Mouse (Mus musculus): Measurements from ENCODE around the gene Mettl7a1. TPM values are rescaled to one million over a fixed set of nuclear protein-coding genes. Genes with fewer than 3 reads are reported as not detected.
"Not testable (repeated sequence)": the region's sequence is repeated elsewhere in the genome, so short reads cannot be mapped to it uniquely, and the experiment has no call there.

Gene Mettl7a1
- 100 to 1,000 TPM; 124 to 127 TPM for total RNA-seq (2021)
- long read RNA-seq, experiment 1, transcript Mettl7a1-201 (2 exons, 1,946 nt), result major isoform, 34 of 45 reads
- long read RNA-seq, experiment 1, partial matches to known transcripts, result 0 of 45 reads
- long read RNA-seq, experiment 1, other reads (novel, unspliced or antisense), result 8 of 45 reads
- long read RNA-seq, experiment 2, transcript Mettl7a1-207 (3 exons, 674 nt), result minor isoform, 6 of 34 reads
- long read RNA-seq, experiment 2, transcript Mettl7a1-201 (2 exons, 1,946 nt), result major isoform, 17 of 34 reads
- long read RNA-seq, experiment 2, partial matches to known transcripts, result 0 of 34 reads
- long read RNA-seq, experiment 2, other reads (novel, unspliced or antisense), result 11 of 34 reads

DNA sequence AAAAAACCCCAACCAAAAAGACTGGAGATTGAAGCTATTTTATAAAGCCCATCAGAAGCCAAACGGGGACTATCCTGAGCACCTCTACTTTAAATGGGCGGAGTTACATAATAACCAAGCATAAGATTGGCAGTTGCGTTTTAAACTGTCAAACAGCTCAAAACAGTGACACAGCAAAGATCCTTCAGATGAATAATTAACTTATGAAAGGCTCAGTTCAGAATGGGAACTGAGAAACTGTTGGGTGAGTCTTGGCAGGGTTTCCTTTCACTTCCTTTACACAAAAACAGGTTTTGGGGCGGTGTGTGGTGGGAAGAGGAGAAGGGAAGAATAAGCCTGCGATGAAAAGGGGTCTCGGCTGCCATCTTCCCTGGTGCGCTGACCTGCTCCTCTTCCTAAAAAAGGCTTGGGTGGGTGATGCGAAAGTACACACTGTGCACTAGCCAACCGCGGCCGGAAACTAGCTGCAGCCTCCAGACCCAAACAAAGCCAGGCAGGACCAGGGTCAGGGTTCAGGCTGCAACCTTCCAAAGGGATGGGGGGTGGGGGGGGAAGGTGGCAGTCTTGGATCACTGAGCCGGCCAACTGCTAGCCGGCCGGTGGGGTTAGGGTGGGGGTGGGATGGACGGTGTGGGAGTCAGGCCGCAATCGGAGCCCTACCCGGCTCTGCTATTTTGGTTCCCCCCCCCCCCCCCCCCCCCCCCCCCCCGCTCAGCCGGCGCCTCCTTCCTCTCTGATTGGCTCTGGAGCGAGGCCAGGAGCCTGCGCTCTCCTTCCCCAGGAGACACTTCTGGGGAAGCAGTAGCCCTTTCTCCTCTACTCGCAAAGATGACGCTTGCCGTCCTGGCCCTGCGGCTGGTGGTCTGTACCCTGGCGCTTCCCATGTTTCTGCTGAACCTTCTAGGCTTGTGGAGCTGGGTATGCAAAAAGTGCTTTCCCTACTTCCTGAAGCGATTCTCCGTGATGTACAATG lies at the start of gene Mettl7a1:
TSS of gene Mettl7a1 (plus strand) at position 122 of the 973 bp plus-strand sequence.
- DNase-seq (ENCODE audit: low spot score in 2 of 2), result peak; percentile 78 to 81

DNA sequence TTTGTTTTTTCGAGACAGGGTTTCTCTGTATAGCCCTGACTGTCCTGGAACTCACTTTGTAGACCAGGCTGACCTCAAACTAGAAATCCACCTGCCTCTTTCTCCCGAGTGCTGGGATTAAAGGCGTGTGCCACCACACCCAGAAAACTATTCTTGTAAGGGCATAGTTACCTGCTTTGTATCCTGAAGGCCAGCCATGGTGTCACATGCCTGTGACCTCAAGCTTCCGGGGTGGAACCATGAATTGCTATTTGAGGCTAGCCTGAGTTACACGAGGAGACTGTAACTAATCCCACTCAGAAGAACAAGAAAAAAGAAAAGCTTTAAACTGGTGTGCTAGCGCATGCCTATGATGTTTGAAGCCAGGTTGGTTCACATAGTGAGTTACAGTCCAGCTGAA lies 47.6 kb upstream of the Mettl7a1 start:
- no peak for DNase-seq (ENCODE audit: low spot score in 2 of 2)

DNA sequence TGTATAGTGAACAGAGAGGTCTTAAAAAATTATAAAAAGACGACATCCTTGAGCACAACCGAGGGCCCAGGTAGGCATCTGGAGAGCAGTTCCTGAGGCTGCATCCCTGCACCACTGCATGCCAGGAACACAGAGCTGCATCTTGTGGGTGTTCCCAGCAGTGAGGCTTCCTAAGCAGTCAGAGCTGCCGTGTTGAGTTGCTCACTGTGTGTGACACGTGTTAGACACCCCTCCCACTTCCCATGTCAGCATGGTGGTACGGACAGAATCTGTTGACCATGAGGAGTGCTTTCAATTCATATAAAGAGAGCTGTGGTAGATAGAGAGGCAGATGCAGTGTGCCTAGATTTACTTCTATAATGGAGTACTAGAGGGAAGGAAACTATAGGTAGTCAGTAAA lies 46.6 kb upstream of the Mettl7a1 start:
- no peak for DNase-seq (ENCODE audit: low spot score in 2 of 2)

DNA sequence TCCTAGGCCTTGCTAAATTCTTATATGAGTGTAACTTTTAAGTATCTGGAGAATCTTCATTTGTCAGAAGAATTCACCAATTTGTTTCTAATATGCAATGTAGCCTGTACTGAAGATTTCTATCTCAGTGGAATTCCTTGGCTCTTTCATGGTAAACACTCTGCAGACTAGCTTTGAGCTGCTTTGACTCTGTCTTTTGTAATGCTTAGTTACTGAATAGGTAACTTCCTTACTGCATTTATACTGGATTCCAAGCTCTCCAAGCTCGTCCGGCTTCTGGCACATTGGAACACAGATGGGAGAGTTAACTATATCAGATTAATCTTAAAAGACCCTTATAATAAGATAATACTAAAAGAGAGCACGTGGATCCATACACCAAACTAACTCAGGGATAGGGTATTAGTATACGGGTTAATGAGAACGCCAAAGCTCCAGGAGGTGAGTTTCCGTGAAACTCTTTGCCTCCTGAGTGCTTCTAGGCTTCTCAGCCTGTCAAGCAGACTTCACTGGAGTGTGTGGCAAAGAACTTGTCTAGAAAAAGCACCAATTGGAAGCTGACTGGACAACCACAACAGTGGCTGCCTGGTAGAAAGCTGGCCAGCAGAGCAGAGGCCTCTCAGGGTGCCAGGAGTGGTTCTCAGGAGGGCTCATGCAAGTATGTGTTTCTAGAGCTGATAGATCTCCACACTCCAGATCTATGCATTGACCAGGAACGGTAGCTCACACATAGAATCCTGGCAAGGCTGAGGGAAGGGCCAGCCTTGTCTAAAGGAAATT lies 45.1 kb upstream of the Mettl7a1 start:
- DNase-seq (ENCODE audit: low spot score in 2 of 2), result no peak

DNA sequence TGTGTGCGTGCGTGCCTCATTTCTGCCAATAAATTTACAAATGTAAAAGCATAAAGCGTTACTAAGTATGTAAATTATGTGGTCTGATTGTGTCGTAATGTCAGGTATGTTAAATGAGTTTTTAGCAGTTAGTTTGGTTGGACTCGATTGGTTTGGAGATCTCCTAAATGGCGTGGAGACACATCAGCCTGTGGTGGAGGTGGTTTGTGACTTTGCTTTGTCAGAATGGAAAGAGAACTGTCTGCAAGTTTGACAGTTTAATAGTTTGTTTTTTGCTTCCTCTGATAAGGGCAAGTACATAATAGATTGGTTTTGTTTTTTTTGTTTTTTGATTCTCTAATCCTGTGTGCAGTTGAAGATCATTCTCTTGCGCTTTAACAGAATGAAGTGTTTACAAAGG lies 43.6 kb upstream of the Mettl7a1 start:
- not testable (repeated sequence) for DNase-seq (ENCODE audit: low spot score in 2 of 2)

DNA sequence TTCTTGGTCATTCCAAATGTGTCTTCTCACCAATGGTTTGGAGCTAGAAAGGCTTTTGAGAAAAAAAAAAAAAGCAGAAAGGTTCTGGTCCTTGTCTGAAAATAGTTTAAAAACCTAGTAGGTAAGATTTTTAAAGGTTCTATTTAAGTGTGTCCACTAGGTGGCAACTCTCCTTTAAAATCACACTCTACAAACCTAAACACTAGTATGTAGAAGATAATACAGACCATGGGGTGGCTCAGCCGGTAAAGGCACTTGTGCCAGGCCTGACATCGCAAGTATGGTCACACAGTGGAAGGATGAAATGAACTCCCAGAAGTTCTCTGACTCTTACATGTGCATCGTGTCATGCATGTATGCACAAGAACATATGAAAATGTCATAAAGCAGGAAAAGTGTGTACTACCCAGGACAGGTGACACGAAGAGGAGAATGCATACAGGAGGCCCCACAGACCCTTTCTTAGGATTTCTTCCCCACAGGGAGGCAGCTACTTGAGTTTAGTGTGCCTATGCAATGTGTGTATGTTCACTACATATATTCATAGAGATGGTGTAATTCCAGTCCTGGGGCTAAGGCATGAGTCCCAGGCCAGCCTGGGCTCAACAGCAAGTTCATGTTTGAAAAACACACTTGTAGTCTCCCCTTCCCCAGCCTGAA lies 40.6 kb upstream of the Mettl7a1 start:
- no peak for DNase-seq (ENCODE audit: low spot score in 2 of 2)

DNA sequence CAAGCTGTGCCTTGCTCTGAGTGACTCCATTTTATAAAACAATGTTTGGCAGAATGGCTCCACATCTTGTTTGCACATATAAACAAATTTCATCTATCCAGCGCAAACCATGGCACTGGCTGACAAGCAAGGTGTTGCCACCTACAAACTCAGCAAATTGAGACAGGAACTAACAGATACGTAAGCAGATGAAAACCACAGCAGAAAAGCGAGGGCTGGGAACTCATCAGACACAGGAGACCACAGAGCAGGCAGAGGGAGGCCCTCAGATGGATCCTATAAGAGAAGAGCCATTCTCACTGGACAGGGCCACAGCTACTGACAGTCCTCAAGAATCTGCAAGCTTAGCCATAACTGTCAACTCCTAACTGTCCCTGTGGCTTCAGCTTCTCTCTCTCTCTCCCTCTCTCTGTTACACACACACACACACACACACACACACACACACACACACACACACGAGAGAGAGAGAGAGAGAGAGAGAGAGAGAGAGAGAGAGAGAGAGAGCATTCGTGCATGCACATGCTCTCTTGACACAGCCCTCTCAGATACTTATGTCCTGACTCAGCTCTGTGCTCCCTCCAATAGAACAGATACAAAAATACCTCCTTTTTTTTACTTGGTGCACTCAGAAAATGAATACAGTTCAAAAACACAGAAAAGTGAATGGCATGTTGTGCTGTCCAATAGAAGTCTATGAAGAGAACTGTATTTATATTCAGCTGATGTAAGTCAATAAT lies 38.2 kb upstream of the Mettl7a1 start:
- DNase-seq (ENCODE audit: low spot score in 2 of 2), result no peak

DNA sequence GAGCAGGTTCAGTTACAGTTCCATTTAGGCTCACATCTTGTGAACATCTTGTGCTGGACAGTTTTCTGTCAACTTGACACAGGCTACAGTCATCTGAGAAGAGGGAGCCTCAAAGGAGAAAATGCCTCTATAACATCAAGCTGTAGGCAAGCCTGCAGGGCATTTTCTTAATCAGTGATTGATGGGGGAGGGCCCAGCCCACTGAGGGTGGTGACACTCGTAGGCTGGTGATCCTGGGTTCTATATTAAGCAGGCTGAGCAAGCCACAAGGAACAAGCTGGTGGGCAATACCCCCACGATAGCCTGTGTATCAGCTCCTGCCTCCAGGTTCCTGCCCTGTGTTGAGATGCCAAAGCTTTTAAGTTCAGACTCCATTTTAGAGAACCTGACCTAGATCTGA lies 35.0 kb upstream of the Mettl7a1 start:
- DNase-seq (ENCODE audit: low spot score in 2 of 2), result no peak

DNA sequence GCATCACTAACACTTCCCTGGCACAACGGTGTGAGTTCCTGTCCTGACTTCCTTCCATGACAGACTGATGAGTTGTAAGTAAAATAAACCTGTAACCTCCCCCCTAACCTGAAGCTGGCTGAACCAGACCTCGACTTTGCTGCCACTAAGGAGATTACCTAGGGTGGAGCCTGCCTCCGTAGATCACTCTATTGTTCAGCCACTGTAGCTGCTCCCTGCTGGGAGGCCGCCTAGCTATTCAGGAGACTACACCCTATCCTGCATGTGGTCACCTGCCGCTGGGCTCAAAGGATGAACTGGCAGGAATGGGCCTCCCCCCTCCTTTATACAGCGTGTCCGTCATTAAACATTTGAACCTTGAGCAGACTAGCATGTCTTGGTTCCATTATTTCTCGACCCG lies 34.2 kb upstream of the Mettl7a1 start:
- DNase-seq (ENCODE audit: low spot score in 2 of 2), result no peak

DNA sequence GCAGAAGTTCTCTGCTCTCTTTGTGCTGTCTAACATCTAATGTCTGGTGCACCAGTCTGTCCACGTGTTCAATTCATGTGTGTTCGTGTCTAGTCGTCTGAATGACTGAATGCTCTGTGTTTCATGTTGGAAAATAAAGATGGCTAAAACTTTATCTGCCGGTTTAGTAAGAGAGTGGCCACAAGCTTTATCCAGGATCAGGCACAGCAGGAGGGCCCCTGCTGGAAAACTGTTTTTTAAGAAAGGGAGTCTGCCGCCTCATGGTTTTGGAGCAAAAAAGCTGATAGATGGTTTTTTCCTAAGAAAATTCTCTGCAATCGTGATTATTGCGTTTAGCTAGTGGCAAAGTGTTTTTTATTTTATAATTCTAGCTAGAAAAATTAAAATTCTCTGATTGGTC lies 33.3 kb upstream of the Mettl7a1 start:
- not testable (repeated sequence) for DNase-seq (ENCODE audit: low spot score in 2 of 2)

DNA sequence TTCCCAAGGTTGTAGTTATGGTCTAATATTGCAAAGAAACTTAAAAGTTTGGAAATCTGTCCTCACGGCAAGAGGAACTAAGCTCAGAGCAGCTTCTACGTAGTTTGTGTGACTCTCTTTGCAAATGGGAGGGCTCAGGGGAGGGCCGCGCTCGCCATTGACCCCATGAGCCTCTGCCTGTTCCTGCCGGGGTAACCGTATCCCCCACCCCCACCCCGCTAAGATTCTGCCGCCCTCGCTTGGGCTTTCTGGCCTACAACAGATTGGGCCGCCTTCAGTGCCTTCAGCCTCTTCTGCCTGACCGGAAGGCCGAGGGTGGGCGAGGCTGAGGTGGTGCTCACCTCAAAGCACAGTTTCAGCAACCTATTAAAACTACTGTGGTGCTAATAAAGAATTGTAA lies 32.5 kb upstream of the Mettl7a1 start:
- DNase-seq (ENCODE audit: low spot score in 2 of 2), result no peak

DNA sequence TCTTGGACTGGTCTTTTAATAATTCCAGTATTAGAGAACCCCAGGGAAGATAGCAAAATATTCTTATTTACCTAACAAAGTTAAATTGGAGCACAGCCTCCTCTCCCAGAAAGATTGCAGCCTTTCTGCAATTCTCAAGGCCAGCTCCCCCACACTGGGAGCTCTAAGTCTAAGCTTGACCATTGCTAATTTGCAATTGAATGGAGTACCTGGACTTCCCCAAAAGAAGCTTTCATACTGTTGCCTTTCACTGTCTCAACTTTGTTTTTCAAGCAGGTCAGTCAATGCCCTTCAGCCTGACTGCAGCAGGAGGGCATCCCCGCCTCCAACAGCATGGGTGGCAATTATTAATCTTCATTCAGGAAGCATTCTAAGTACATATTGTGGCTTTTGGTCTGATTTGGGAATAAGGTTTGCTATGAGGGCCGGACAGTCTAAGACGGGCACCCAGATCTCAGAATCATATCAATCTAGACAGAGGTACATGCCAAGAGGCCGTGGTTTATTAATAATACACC lies 30.1 kb upstream of the Mettl7a1 start:
- not testable (repeated sequence) for DNase-seq (ENCODE audit: low spot score in 2 of 2)

DNA sequence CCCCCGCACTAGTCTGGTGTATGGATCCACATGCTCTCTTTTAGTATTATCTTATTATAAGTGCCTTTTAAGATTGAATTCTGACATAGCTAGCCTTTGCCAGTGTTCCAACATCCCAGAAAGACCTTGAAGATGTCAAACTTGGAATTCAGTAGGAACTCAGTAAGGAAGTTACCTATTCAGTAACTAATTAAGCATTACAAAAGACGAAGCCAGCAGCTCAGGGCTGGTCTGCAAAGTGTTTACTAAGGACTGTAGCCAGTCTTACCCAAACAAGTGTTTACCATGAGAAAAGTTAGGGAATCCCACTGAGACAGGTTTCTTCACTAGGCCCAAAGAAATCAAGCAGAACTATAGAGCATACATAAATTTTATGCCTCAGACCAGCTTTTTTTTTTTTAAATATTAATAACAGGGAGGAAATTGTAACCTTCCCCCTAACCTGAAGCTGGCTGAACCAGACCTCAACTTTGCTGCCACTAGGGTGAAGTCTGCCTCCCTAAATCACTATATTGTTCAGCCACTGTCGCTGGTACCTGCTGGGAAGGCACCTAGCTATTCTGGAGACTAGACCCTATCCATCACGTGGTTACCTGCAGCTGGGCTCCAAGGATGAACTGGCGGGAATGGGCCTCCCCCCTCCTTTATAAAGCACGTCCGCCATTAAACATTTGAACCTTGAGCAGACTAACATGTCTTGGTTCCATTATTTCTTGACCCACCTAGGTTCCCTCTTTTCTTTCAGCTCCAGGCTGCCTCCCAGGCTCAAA lies 29.0 kb upstream of the Mettl7a1 start:
- no peak for DNase-seq (ENCODE audit: low spot score in 2 of 2)

DNA sequence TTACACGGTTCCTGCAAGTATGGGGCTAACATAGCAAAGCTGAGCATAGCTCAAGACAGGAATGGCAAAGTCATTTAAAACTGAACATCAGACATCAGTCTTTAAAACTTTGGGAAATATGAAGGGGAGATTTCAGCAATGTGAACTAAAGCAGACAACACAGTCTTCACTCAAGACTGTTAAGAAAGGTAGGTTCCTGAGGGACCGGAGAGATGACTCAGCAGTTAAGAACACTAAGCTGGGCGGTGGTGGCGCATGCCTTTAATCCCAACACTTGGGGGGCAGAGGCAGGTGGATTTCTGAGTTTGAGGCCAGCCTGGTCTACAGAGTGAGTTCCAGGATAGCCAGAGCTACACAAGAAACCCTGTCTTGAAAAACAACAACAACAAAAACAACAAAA lies 27.5 kb upstream of the Mettl7a1 start:
- DNase-seq (ENCODE audit: low spot score in 2 of 2), result no peak

DNA sequence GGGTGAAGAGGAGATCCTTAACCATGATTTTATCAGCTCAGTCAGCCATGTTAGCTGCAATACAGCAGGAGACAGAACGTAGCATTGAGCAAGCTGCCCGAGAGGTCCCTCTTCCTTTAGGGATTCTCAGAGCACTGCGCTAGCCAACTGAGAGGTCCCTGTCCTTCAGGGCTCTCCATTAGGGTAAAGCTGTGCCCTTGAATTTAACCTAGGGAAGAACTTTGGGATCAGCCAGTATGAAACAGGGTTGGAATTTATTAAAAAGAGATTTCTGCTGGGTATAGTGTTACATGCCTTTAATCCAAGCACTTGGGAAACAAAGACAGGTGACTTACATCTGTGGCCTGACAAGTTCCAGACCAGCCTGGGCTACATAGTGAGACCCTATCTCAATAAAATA lies 26.4 kb upstream of the Mettl7a1 start:
- no peak for DNase-seq (ENCODE audit: low spot score in 2 of 2)

DNA sequence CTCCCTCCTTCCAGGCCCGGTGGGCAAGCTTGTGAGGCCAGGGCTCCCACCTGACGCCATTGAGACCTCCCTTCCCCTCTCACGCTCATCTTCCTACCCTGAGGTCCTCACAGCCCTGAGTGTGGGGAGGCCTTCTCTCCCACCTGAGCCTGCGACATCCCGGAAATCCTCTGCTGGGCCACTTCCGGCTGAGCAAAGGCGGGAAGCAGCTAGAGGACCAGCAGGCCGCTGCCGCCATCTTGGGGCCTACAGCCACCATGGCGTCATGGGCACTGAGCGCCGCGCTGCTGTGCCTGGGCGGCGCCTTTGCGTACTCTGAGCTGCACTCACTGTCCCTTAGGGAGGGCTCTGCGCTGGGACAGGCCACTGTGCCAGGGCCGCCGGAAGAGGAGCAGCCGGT lies 23.3 kb upstream of the Mettl7a1 start, which contains the start of gene Tmprss12:
TSS of gene Tmprss12 (plus strand) at position 212 of the 400 bp plus-strand sequence.
- DNase-seq (ENCODE audit: low spot score in 2 of 2), result no peak

DNA sequence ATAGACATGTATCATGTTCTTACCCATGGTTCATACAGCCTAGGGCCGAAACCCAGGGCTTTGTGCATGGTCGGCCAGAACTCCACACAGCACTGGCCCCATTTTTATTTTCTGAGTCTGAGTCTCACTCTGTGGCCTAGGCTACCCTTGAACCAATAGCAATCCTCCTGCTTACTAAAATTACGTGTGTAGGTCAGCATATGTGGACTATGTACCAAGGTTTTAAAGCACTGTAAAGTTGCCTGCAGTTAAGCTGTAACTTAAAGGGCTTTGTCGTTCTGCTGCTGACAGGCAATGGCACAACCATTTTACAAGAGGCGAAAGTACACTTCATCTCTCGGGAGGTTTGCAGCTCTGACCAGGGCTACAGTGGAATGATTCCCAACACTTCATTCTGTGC lies 15.0 kb upstream of the Mettl7a1 start:
- DNase-seq (ENCODE audit: low spot score in 2 of 2), result no peak

DNA sequence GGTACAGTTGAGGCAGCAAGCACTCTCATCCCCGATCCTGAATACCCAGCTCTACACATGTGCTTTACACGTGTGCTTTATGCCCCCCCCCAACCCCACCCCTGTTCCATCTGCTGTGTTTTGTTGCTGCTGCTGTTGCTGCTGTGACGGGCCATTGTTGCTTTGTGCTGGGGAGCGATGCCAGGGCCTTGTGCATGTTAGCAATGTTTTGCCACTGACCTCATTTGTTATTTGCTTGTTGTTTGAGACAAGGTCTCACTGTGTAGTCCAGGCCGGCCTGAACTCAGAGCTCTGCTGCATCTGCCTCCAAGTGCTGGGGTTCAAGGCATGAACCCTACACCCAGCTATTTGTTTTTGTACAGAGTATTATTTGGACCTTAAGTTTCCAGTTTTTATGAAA lies 13.1 kb upstream of the Mettl7a1 start:
- DNase-seq (ENCODE audit: low spot score in 2 of 2), result no peak

DNA sequence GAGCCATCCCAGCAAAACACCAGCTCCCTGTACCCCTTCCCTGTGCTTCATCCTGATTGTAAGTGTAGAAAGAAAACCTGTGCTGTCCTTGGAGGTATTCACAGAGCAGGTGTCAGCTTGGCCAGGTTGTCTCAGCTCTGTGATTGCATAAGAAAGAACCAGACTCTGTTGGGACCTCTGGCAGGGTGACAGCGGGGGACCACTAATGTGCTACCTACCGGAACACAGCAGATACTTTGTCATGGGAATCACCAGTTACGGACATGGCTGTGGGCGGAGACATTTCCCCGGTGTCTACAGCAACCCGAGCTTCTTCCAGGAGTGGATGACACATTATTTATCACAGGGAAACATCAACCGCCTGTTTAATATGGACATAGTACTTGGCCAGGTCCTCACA lies 11.6 kb upstream of the Mettl7a1 start:
- no peak for DNase-seq (ENCODE audit: low spot score in 2 of 2)

Measured in adrenal gland, adult 18-20 months (tissue).